16 mouse cellular contexts compared by ENCODE assay signal in genomic region chrX:158656188-158656587, GRCm38 (mm10).
A peak's percentile ranks its signal among the peaks of the same experiment; 100 is the strongest.
DNase-seq lines count a peak whose midpoint lies in the region; ATAC-seq and TF ChIP-seq lines count a peak whose summit lies in the region.
"Had no signal": no experiment of that assay in that cellular context is flagged by ENCODE, and none has a peak within 500 bp of the region (broad histone marks: within the 10 kb centered on the region; RNA-seq: fewer than 3 reads in every experiment).

No protein-coding gene starts in this region.

- no peaks in the 10 kb centered on the region for H3K4me1 ChIP-seq in forebrain, embryonic 15.5 days
- H3K4me1 ChIP-seq in forebrain, embryonic 11.5 days (replicated peaks; ENCODE audit: control insufficient read depth, insufficient read depth, low read length): no peaks in the 10 kb centered on the region
- no peaks in the 10 kb centered on the region for H3K4me1 ChIP-seq in forebrain, postnatal 0 days (ENCODE audit: insufficient read depth)
- no peaks in the 10 kb centered on the region for H3K4me1 ChIP-seq in forebrain, embryonic 14.5 days (ENCODE audit: control insufficient read depth, insufficient read depth, low read length)
- H3K4me1 ChIP-seq: embryonic facial prominence, embryonic 10.5 days; embryonic facial prominence, embryonic 12.5 days; forebrain, embryonic 13.5 days had no signal

- no peak overlapping the region for H3K9ac ChIP-seq in forebrain, embryonic 15.5 days (replicated peaks)
- no peak overlapping the region for H3K9ac ChIP-seq in forebrain, embryonic 11.5 days (ENCODE audit: low read length)
- H3K9ac ChIP-seq in forebrain, postnatal 0 days: no peak overlapping the region
- no peak overlapping the region for H3K9ac ChIP-seq in forebrain, embryonic 14.5 days (ENCODE audit: low read length)
- H3K9ac ChIP-seq: embryonic facial prominence, embryonic 12.5 days; forebrain, embryonic 13.5 days had no signal

- no peaks in the 10 kb centered on the region for H3K36me3 ChIP-seq in forebrain, embryonic 15.5 days
- no peaks in the 10 kb centered on the region for H3K36me3 ChIP-seq in forebrain, embryonic 11.5 days (ENCODE audit: control insufficient read depth, insufficient read depth, low read length)
- H3K36me3 ChIP-seq in forebrain, postnatal 0 days (ENCODE audit: insufficient read depth): no peaks in the 10 kb centered on the region
- no peaks in the 10 kb centered on the region for H3K36me3 ChIP-seq in forebrain, embryonic 14.5 days (ENCODE audit: control insufficient read depth, insufficient read depth, low read length)
- H3K36me3 ChIP-seq: embryonic facial prominence, embryonic 10.5 days; embryonic facial prominence, embryonic 12.5 days had no signal

- WGBS in forebrain, embryonic 15.5 days: 36% methylated on average over 4 of the region's 4 CpGs
- 56% methylated on average over 4 of the region's 4 CpGs for WGBS in forebrain, embryonic 11.5 days
- WGBS in forebrain, postnatal 0 days: 39% methylated on average over 4 of the region's 4 CpGs
- 47% methylated on average over 4 of the region's 4 CpGs for WGBS in forebrain, embryonic 14.5 days

- TF ChIP-seq POLR2A in brain, embryonic 14.5 days (IDR thresholded peaks at IDR 0.05; ENCODE audit: borderline replicate concordance, extremely low read depth, insufficient read depth, insufficient read length, poor library complexity, severe bottlenecking): no peak

- no peaks in the 10 kb centered on the region for H3K9me3 ChIP-seq in forebrain, embryonic 15.5 days
- H3K9me3 ChIP-seq in forebrain, embryonic 11.5 days (ENCODE audit: control insufficient read depth, low read length): no peaks in the 10 kb centered on the region
- no peaks in the 10 kb centered on the region for H3K9me3 ChIP-seq in forebrain, postnatal 0 days (ENCODE audit: low read length)
- H3K9me3 ChIP-seq in forebrain, embryonic 14.5 days (replicated peaks; ENCODE audit: control insufficient read depth, low read length): no peaks in the 10 kb centered on the region
- H3K9me3 ChIP-seq: embryonic facial prominence, embryonic 10.5 days; embryonic facial prominence, embryonic 12.5 days; forebrain, embryonic 13.5 days had no signal

- no peak for DNase-seq in forebrain, embryonic 11.5 days (ENCODE audit: low spot score)
- no peak for DNase-seq in forebrain, postnatal 0 days
- DNase-seq in forebrain, embryonic 14.5 days (ENCODE audit: low spot score): no peak
- DNase-seq in brain, embryonic 14.5 days (ENCODE audit: low read depth): peak; percentile 13
- DNase-seq in right cerebral cortex, postnatal 25 days: no peak
- DNase-seq: adrenal gland, adult 8-10 months; adrenal gland, postnatal 14 days; cerebellum, adult 11-12 months; cerebellum, adult 2 months; cerebellum, adult 9-10 months; cerebellum, postnatal 10 days; cerebellum, postnatal 25 days had no signal

- no peak overlapping the region for H3K4me2 ChIP-seq in forebrain, embryonic 15.5 days (replicated peaks)
- H3K4me2 ChIP-seq in forebrain, embryonic 11.5 days (ENCODE audit: low read depth, low read length, severe bottlenecking): no peak overlapping the region
- no peak overlapping the region for H3K4me2 ChIP-seq in forebrain, postnatal 0 days (ENCODE audit: low read depth)
- H3K4me2 ChIP-seq in forebrain, embryonic 14.5 days (ENCODE audit: low read length): no peak overlapping the region
- H3K4me2 ChIP-seq: embryonic facial prominence, embryonic 12.5 days; forebrain, embryonic 13.5 days had no signal

- no peak for TF ChIP-seq CTCF in forebrain, postnatal 0 days (IDR thresholded peaks at IDR 0.05; ENCODE audit: low read depth)
- TF ChIP-seq CTCF in brain, embryonic 14.5 days (IDR thresholded peaks at IDR 0.05; ENCODE audit: borderline replicate concordance, extremely low read depth, insufficient read depth, insufficient read length): no peak

- peak; percentile 51; the same call in 1 of the 2 replicates for ATAC-seq in forebrain, embryonic 15.5 days (replicated peaks)
- no peak for ATAC-seq in forebrain, embryonic 11.5 days (replicated peaks; ENCODE audit: low FRiP score)
- ATAC-seq in forebrain, postnatal 0 days: peak; percentile 72; the same call in 1 of the 2 replicates
- no peak for ATAC-seq in forebrain, embryonic 14.5 days
- ATAC-seq: forebrain, embryonic 13.5 days had no signal

- no peaks in the 10 kb centered on the region for H3K27me3 ChIP-seq in forebrain, embryonic 15.5 days
- H3K27me3 ChIP-seq in forebrain, embryonic 11.5 days (ENCODE audit: control insufficient read depth, insufficient read depth, low read length): no peaks in the 10 kb centered on the region
- no peaks in the 10 kb centered on the region for H3K27me3 ChIP-seq in forebrain, postnatal 0 days (ENCODE audit: insufficient read depth, low read length)
- no peaks in the 10 kb centered on the region for H3K27me3 ChIP-seq in forebrain, embryonic 14.5 days (replicated peaks; ENCODE audit: control insufficient read depth, insufficient read depth, low read length)
- H3K27me3 ChIP-seq: embryonic facial prominence, embryonic 12.5 days; forebrain, embryonic 13.5 days had no signal

- H3K27ac ChIP-seq in forebrain, embryonic 15.5 days (replicated peaks): no peak overlapping the region
- no peak overlapping the region for H3K27ac ChIP-seq in forebrain, embryonic 11.5 days (ENCODE audit: low read depth, low read length)
- H3K27ac ChIP-seq in forebrain, postnatal 0 days (ENCODE audit: low read depth, low read length): no peak overlapping the region
- H3K27ac ChIP-seq in forebrain, embryonic 14.5 days (ENCODE audit: low read depth, low read length): no peak overlapping the region
- H3K27ac ChIP-seq: embryonic facial prominence, embryonic 10.5 days; embryonic facial prominence, embryonic 12.5 days; forebrain, embryonic 13.5 days had no signal

- H3K4me3 ChIP-seq in forebrain, embryonic 15.5 days: no peak overlapping the region
- no peak overlapping the region for H3K4me3 ChIP-seq in forebrain, embryonic 11.5 days (ENCODE audit: low read depth, low read length)
- H3K4me3 ChIP-seq in forebrain, postnatal 0 days (ENCODE audit: low read depth, low read length): no peak overlapping the region
- H3K4me3 ChIP-seq in forebrain, embryonic 14.5 days (ENCODE audit: low read depth, low read length): no peak overlapping the region
- H3K4me3 ChIP-seq: embryonic facial prominence, embryonic 10.5 days; embryonic facial prominence, embryonic 12.5 days; forebrain, embryonic 13.5 days had no signal

Comparison
In these comparisons a context has a peak if more than half of its experiments do, and no peak if none do; other contexts are left out.
1. ATAC-seq: peak in forebrain, embryonic 15.5 days (single experiment) and forebrain, postnatal 0 days (single experiment); none in forebrain, embryonic 11.5 days (single experiment) and forebrain, embryonic 14.5 days (single experiment).